Mouse (Mus musculus) myocyte (in vitro differentiated cells): ENCODE data around the gene Pitpnm3. TPM values are rescaled to one million over a fixed set of nuclear protein-coding genes. Genes with fewer than 3 reads are reported as not detected.

ENCODE experiments used
- H3K27me3 ChIP-seq: one replicate; pipeline ENCODE4 v1.6.1; 2011; ENCODE audit not compliant: control insufficient read depth, insufficient read depth, insufficient read length
- H3K36me3 ChIP-seq: one replicate; pipeline ENCODE4 v1.6.1; 2011; ENCODE audit not compliant: control insufficient read depth, insufficient read depth
- H3K4me2 ChIP-seq: one replicate; pipeline ENCODE4 v1.6.1; 2011; ENCODE audit warnings: low read depth, control low read depth
- H3K4me3 ChIP-seq: one replicate; pipeline ENCODE4 v1.5.1; 2011; ENCODE audit warnings: mild to moderate bottlenecking, control low read depth, moderate library complexity
- H3K79me2 ChIP-seq: one replicate; pipeline ENCODE4 v1.6.1; 2011; ENCODE audit not compliant: control insufficient read depth, insufficient read depth
- H3ac ChIP-seq: one replicate; pipeline ENCODE4 v1.6.1; 2011; ENCODE audit not compliant: control insufficient read depth, insufficient read length
- CEBPB ChIP-seq: IDR thresholded peaks from 2 replicates; pipeline ENCODE4 v1.6.1; 2011; ENCODE audit warnings: mild to moderate bottlenecking, moderate library complexity; ENCODE audit not compliant: poor library complexity, insufficient read depth, severe bottlenecking
- E2F4 ChIP-seq: IDR thresholded peaks from one replicate; pipeline ENCODE4 v1.6.1; 2011; ENCODE audit warnings: mild to moderate bottlenecking, control low read depth, moderate library complexity; ENCODE audit not compliant: insufficient read depth
- MAX ChIP-seq: IDR thresholded peaks from one replicate; pipeline ENCODE4 v1.6.1; 2011; ENCODE audit warnings: low read depth, mild to moderate bottlenecking, control low read depth
- MYOD1 ChIP-seq, 3 experiments: IDR thresholded peaks; one replicate each; pipeline ENCODE4 v1.6.1; 2011; ENCODE audit warnings: control low read depth in 2 of 3, low read depth in 2 of 3, mild to moderate bottlenecking in 2 of 3, moderate library complexity in 1 of 3; ENCODE audit not compliant: insufficient read length in 2 of 3, control insufficient read depth in 1 of 3
- MYOG ChIP-seq, 3 experiments: IDR thresholded peaks; one replicate each; pipeline ENCODE4 v1.6.1; 2011; ENCODE audit warnings: control low read depth in 2 of 3, low read depth in 2 of 3, mild to moderate bottlenecking in 2 of 3; ENCODE audit not compliant: insufficient read length in 2 of 3, control insufficient read depth in 1 of 3, insufficient read depth in 1 of 3
- POLR2A ChIP-seq: IDR thresholded peaks from one replicate; pipeline ENCODE4 v1.6.1; 2011; ENCODE audit warnings: low read depth, mild to moderate bottlenecking, control low read depth, moderate library complexity; ENCODE audit not compliant: insufficient read length
- POLR2AphosphoS2 ChIP-seq: IDR thresholded peaks from one replicate; pipeline ENCODE4 v1.6.1; 2011; ENCODE audit warnings: low read depth, control low read depth; ENCODE audit not compliant: insufficient read length
- REST ChIP-seq: IDR thresholded peaks from one replicate; pipeline ENCODE4 v1.6.1; 2011; ENCODE audit warnings: mild to moderate bottlenecking, control low read depth, moderate library complexity; ENCODE audit not compliant: insufficient read depth, insufficient read length
- SRF ChIP-seq: IDR thresholded peaks from one replicate; pipeline ENCODE4 v1.6.1; 2011; ENCODE audit warnings: low read depth; ENCODE audit not compliant: control insufficient read depth, insufficient read length
- TCF12 ChIP-seq: IDR thresholded peaks from one replicate; pipeline ENCODE4 v1.6.1; 2011; ENCODE audit warnings: mild to moderate bottlenecking, control low read depth; ENCODE audit not compliant: poor library complexity, insufficient read depth, severe bottlenecking
- TCF3 ChIP-seq: IDR thresholded peaks from one replicate; pipeline ENCODE4 v1.6.1; 2011; ENCODE audit warnings: low read depth, control low read depth; ENCODE audit not compliant: insufficient read length
- USF1 ChIP-seq: IDR thresholded peaks from one replicate; pipeline ENCODE4 v1.6.1; 2011; ENCODE audit warnings: low read depth, mild to moderate bottlenecking, control low read depth, moderate library complexity
- polyA plus RNA-seq: library from polyadenylated mRNA; unstranded; fragments of >200 nt; fragmentation: generic; extraction: Trizol; gene quantifications from one replicate; pipeline ENCODE4 v1.2.1, GENCODE M21; 2012; ENCODE audit warnings: missing spikeins

Pitpnm3 gene
- polyA plus RNA-seq, 1 experiment, result 0.04 TPM

DNA sequence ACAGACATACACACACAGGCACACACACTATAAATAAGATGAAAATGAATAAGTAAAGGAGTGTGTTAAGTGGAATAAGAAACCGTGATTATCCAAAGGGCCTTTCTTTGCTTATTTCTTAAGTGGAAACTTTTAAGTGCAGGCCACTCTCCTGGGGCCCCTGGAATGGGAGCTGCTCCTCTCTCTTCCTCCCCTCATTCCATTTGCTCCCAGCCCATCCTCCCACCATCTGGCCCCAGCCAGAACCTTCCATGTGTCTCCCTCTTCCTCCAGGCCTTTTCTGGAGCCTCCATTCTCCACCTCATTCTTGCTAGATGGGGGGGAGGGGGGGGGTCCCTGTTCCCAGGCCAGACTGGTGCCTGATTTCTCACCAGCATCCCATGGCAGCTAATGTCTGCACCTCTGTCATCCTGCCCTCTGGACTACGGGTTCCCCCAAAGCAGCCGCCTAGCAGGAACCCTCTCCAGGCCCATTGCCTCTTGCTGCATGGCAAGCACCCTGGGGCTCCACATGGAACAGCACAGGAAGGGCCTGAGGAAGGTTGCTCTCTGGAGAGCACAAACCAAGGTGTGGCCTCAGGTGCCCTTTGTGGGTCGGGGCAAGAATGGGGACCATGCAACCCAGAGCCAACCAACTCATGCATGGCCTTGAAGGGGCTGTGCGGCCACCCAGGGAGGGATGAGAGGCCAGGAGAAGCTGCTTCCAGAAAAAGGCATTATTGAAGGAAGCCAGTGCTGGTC, 8.0 kb downstream of the Pitpnm3 start:
- no peak for TF ChIP-seq POLR2AphosphoS2
- H3K4me3 ChIP-seq, result no peak overlapping the region

DNA sequence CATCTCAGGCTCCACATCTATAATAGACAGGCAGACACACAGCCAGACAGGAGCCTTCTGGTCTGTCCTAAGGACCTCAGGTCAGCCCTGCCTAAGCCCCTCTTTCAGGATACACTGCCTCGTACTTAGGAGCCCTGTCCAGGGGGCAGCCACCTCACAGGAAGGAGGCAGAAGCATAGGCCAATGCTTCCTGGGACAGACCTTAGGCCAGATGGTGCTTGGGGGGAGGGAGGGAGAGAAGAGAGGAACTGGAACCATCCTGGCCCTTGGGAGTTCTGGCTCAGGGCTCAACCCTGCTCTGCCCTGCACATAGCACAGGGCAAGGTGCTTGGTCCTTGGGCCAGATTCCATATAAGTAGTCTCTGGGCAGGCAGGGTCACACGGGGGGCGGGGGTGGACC, 9.8 kb downstream of the Pitpnm3 start:
- TF ChIP-seq CEBPB (no peak), POLR2A (no peak), TCF3 (no peak), USF1 (no peak), REST (no peak), E2F4 (no peak)
- Histone ChIP-seq H3K79me2 (no peaks in the 10 kb centered on the region), H3K4me3 (no peak overlapping the region), H3K27me3 (peaks cover 42% of the 10 kb centered on the region), H3K4me2 (no peak overlapping the region), H3K36me3 (no peaks in the 10 kb centered on the region), H3ac (no peak overlapping the region)

More for the DNA sequence above, 8.0 kb downstream of the Pitpnm3 start:
- H3ac ChIP-seq, result no peak overlapping the region
- peaks cover 33% of the 10 kb centered on the region for H3K27me3 ChIP-seq
- no peaks in the 10 kb centered on the region for H3K36me3 ChIP-seq
- H3K4me2 ChIP-seq, result no peak overlapping the region
- no peaks in the 10 kb centered on the region for H3K79me2 ChIP-seq

DNA sequence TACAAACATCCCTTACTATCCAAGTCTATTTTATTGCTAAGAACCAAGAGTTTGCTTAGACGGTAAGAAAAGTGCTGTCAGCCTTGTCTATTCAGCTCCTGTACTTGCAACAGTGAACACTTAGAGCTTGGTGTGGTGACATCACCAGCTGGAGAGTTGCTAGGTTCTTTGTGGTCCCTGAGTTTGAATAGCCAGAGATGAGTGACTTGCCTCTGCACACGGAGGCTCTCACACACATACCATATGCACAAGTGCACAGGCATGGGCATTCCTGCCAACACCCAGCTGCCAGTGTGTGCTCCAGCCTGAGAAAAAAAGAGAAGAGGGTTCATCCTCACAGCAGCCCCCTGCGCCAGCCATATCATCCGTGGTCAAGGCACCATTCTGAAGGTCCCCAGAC, 12.0 kb downstream of the Pitpnm3 start:
- Histone ChIP-seq H3K4me2 (no peak overlapping the region), H3K27me3 (peaks cover 39% of the 10 kb centered on the region), H3ac (no peak overlapping the region), H3K36me3 (no peaks in the 10 kb centered on the region), H3K4me3 (no peak overlapping the region), H3K79me2 (no peaks in the 10 kb centered on the region)
- TF ChIP-seq TCF12 (no peak), USF1 (no peak), E2F4 (no peak), TCF3 (no peak), POLR2AphosphoS2 (no peak), MYOD1 (IDR thresholded peaks at IDR 0.05; ENCODE audit: control insufficient read depth in 1 of 3, insufficient read length in 2 of 3, low read depth in 2 of 3) (no peak), MYOG (IDR thresholded peaks at IDR 0.05; ENCODE audit: control insufficient read depth in 1 of 3, insufficient read depth in 1 of 3, insufficient read length in 2 of 3, low read depth in 2 of 3) (no peak), MAX (no peak), POLR2A (no peak), REST (no peak), SRF (no peak), CEBPB (no peak)

DNA sequence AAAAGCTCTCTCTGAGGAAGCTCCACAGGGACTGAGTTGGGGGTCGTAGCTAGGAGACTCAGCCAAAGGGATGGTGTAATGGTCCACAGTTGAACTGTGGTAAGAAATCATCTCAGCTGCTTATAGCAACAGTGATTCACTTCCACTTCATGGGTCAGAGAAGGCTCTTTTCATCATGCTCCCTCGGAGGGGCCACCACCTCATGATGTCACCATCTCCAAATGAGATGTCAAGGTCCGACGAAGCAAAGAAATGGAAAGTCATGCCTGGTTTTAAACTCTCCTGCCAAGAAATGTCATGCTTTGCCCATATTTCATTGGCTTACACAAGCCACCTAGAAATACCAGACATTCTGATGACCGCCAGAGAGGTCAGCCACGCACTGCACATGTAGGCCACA, 15.2 kb downstream of the Pitpnm3 start:
- Histone ChIP-seq H3ac (no peak overlapping the region), H3K36me3 (no peaks in the 10 kb centered on the region), H3K79me2 (no peaks in the 10 kb centered on the region), H3K4me3 (no peak overlapping the region), H3K4me2 (no peak overlapping the region), H3K27me3 (peaks cover 19% of the 10 kb centered on the region)
- no peak for TF ChIP-seq MAX
- no peak for TF ChIP-seq TCF3
- no peak for TF ChIP-seq CEBPB
- TF ChIP-seq MYOD1 (IDR thresholded peaks at IDR 0.05; ENCODE audit: control insufficient read depth in 1 of 3, insufficient read length in 2 of 3, low read depth in 2 of 3), result no peak
- no peak for TF ChIP-seq REST
- TF ChIP-seq SRF, result no peak
- TF ChIP-seq MYOG (IDR thresholded peaks at IDR 0.05; ENCODE audit: control insufficient read depth in 1 of 3, insufficient read depth in 1 of 3, insufficient read length in 2 of 3, low read depth in 2 of 3), result no peak
- TF ChIP-seq POLR2A, result no peak
- no peak for TF ChIP-seq POLR2AphosphoS2
- TF ChIP-seq E2F4, result no peak
- TF ChIP-seq USF1, result no peak
- TF ChIP-seq TCF12, result no peak

DNA sequence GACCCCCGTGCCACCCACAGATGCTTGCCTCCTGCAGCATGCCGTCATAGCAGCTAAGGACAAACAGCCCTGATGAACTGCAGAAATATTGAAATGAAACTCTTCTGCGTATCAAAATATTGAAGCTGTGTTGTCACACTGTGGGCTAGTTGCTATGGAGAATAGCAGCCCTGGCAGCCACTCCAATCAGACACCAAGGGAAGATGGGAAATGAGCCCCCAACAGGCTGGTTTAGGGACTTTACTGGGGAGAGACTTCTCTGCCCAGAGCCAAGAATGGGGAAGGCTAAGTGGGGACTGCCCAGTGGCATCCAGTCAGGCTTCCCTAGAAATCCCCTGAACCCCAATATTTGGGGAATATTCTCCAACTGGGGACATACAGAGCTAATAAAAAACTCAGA, 16.9 kb downstream of the Pitpnm3 start:
- no peak for TF ChIP-seq USF1
- no peak for TF ChIP-seq TCF3
- no peak for TF ChIP-seq MYOG (IDR thresholded peaks at IDR 0.05; ENCODE audit: control insufficient read depth in 1 of 3, insufficient read depth in 1 of 3, insufficient read length in 2 of 3, low read depth in 2 of 3)
- no peak for TF ChIP-seq MAX
- no peak for TF ChIP-seq E2F4
- TF ChIP-seq SRF, result no peak
- no peak for TF ChIP-seq POLR2A
- TF ChIP-seq POLR2AphosphoS2, result no peak
- Histone ChIP-seq H3K79me2 (no peaks in the 10 kb centered on the region), H3K27me3 (peaks cover 11% of the 10 kb centered on the region)

More for the DNA sequence above, 16.9 kb downstream of the Pitpnm3 start:
- H3K4me2 ChIP-seq, result no peak overlapping the region
- no peaks in the 10 kb centered on the region for H3K36me3 ChIP-seq
- no peak overlapping the region for H3ac ChIP-seq
- H3K4me3 ChIP-seq, result no peak overlapping the region
